In genomic region chr13:92611254-92611784, GRCm38 (mm10) we compare ENCODE assay signal across 8 mouse cellular contexts. TPM values are rescaled to one million over a fixed set of nuclear protein-coding genes. Genes with fewer than 3 reads are reported as not detected.
DNase-seq lines count a peak whose midpoint lies in the region; ATAC-seq lines count a peak whose summit lies in the region.

No protein-coding gene starts in this region.

- peaks cover 16% of the 10 kb centered on the region for H3K4me1 ChIP-seq in heart, embryonic 12.5 days (replicated peaks)
- H3K4me1 ChIP-seq in embryonic facial prominence, embryonic 11.5 days (ENCODE audit: control insufficient read depth, insufficient read depth, low read length), result no peaks in the 10 kb centered on the region
- peaks cover 18% of the 10 kb centered on the region for H3K4me1 ChIP-seq in midbrain, embryonic 13.5 days (replicated peaks)

- ATAC-seq in heart, embryonic 12.5 days (ENCODE audit: insufficient number of reproducible peaks, low FRiP score), result peak; percentile 56
- peak; percentile 18 for ATAC-seq in CD4-positive, CD25-positive, alpha-beta regulatory T cell, adult 4 months
- ATAC-seq in embryonic facial prominence, embryonic 11.5 days (replicated peaks; ENCODE audit: insufficient number of reproducible peaks, low FRiP score, low TSS enrichment, low read depth), result peak; percentile 54
- ATAC-seq in inflammation-experienced regulatory T-cells, adult 6 months, result peak; percentile 13
- ATAC-seq in midbrain, embryonic 13.5 days, result no peak; the same call in 1 of the 2 replicates

- peak overlapping the region; percentile 75 for H3K4me2 ChIP-seq in heart, embryonic 12.5 days
- H3K4me2 ChIP-seq in embryonic facial prominence, embryonic 11.5 days (ENCODE audit: low read depth, low read length), result peak overlapping the region; percentile 87
- peak overlapping the region; percentile 83 for H3K4me2 ChIP-seq in midbrain, embryonic 13.5 days (replicated peaks)

- H3K27me3 ChIP-seq in heart, embryonic 12.5 days (replicated peaks), result no peaks in the 10 kb centered on the region
- no peaks in the 10 kb centered on the region for H3K27me3 ChIP-seq in embryonic facial prominence, embryonic 11.5 days (ENCODE audit: control insufficient read depth, insufficient read depth, low read length)
- 0 out of 2 replicates have a peak, but pooled peaks cover 5% of the 10 kb centered on the region for H3K27me3 ChIP-seq in midbrain, embryonic 13.5 days

- no peaks in the 10 kb centered on the region for H3K36me3 ChIP-seq in heart, embryonic 12.5 days
- H3K36me3 ChIP-seq in embryonic facial prominence, embryonic 11.5 days (replicated peaks; ENCODE audit: control insufficient read depth, insufficient read depth, low read depth, low read length), result no peaks in the 10 kb centered on the region
- H3K36me3 ChIP-seq in midbrain, embryonic 13.5 days, result no peaks in the 10 kb centered on the region

- H3K9ac ChIP-seq in heart, embryonic 12.5 days, result peak overlapping the region; percentile 81
- peak overlapping the region; percentile 74 for H3K9ac ChIP-seq in embryonic facial prominence, embryonic 11.5 days (replicated peaks; ENCODE audit: low read length)
- peak overlapping the region; percentile 82 for H3K9ac ChIP-seq in midbrain, embryonic 13.5 days (replicated peaks)

- under 1% methylated on average over 43 of the region's 43 CpGs for WGBS in heart, embryonic 12.5 days
- under 1% methylated on average over 43 of the region's 43 CpGs for WGBS in embryonic facial prominence, embryonic 11.5 days
- under 1% methylated on average over 43 of the region's 43 CpGs for WGBS in midbrain, embryonic 13.5 days

- no peaks in the 10 kb centered on the region for H3K9me3 ChIP-seq in heart, embryonic 12.5 days (replicated peaks)
- no peaks in the 10 kb centered on the region for H3K9me3 ChIP-seq in embryonic facial prominence, embryonic 11.5 days (replicated peaks; ENCODE audit: control insufficient read depth, low read length)
- no peaks in the 10 kb centered on the region for H3K9me3 ChIP-seq in midbrain, embryonic 13.5 days

- no peak for DNase-seq in heart, adult 9 months (ENCODE audit: low spot score in 2 of 2)
- DNase-seq in embryonic facial prominence, embryonic 11.5 days (ENCODE audit: low spot score), result peak; percentile 47
- no peak for DNase-seq in c-Kit-positive CD71-positive TER-119-positive erythroid progenitor cells, embryonic 14.5 days (ENCODE audit: low spot score)
- DNase-seq in right cerebral cortex, adult 2 months (ENCODE audit: low spot score in 2 of 2), result no peak

- H3K4me3 ChIP-seq in heart, embryonic 12.5 days, result peak overlapping the region; percentile 72
- H3K4me3 ChIP-seq in embryonic facial prominence, embryonic 11.5 days (ENCODE audit: low read depth, low read length), result peak overlapping the region; percentile 74
- H3K4me3 ChIP-seq in midbrain, embryonic 13.5 days (replicated peaks), result peak overlapping the region; percentile 78

- peak overlapping the region; percentile 83 for H3K27ac ChIP-seq in heart, embryonic 12.5 days (ENCODE audit: poor library complexity, severe bottlenecking)
- peak overlapping the region; percentile 41; the same call in 1 of the 2 replicates for H3K27ac ChIP-seq in embryonic facial prominence, embryonic 11.5 days (replicated peaks; ENCODE audit: low read depth, low read length)
- H3K27ac ChIP-seq in midbrain, embryonic 13.5 days, result peak overlapping the region; percentile 76

RNA-seq across cellular contexts. Expression of gene Serinc5, which starts 0.4 kb away (rescaled TPM):
- 15.2 and 15.4 TPM in 2 replicates for polyA plus RNA-seq in heart, embryonic 12.5 days (2016; fragmentation: Nextera tagmentation; extraction: Ambion mirVana)
- polyA plus RNA-seq in CD4-positive, CD25-positive, alpha-beta regulatory T cell, adult 4 months (2017; shearing (Covaris generic)), result 10 to 100 TPM in 1 of 2 experiments, 1 to 10 TPM in 1; 9.2 to 11.7 TPM
- 7.7 and 9.8 TPM in 2 replicates for polyA plus RNA-seq in embryonic facial prominence, embryonic 11.5 days (2014; fragmentation: Nextera tagmentation; extraction: Ambion mirVana)
- 10 to 100 TPM in 1 of 3 experiments, 1 to 10 TPM in 2; 8.9 to 10.1 (median 9.7) TPM for polyA plus RNA-seq in inflammation-experienced regulatory T-cells, adult 6 months (2017; shearing (Covaris generic))
- polyA plus RNA-seq in midbrain, embryonic 13.5 days (2015; fragmentation: Nextera tagmentation; extraction: Ambion mirVana), result 12.5 and 14.1 TPM in 2 replicates

RNA-seq across cellular contexts. Expression of gene Spz1, which starts 35.3 kb away (rescaled TPM):
- polyA plus RNA-seq in heart, embryonic 12.5 days (2016; fragmentation: Nextera tagmentation; extraction: Ambion mirVana), result not detected in 2 replicates
- not detected for polyA plus RNA-seq in CD4-positive, CD25-positive, alpha-beta regulatory T cell, adult 4 months (2017; shearing (Covaris generic))
- polyA plus RNA-seq in embryonic facial prominence, embryonic 11.5 days (2014; fragmentation: Nextera tagmentation; extraction: Ambion mirVana), result not detected in 2 replicates
- not detected for polyA plus RNA-seq in inflammation-experienced regulatory T-cells, adult 6 months (2017; shearing (Covaris generic))
- polyA plus RNA-seq in midbrain, embryonic 13.5 days (2015; fragmentation: Nextera tagmentation; extraction: Ambion mirVana), result not detected in 2 replicates
